Mouse (Mus musculus) heart, embryonic 11.5 days (tissue): ENCODE measurements around the gene Them7. TPM values are rescaled to one million over a fixed set of nuclear protein-coding genes. Genes with fewer than 3 reads are reported as not detected.
A peak's percentile ranks its signal among the peaks of the same experiment; 100 is the strongest.

Source experiments
- ATAC-seq: fragments of 200-750 bp; cut with Nextera tagmentation; replicated peaks from 2 replicates; pipeline ENCODE4 v1.8.0; 2017; ENCODE audit warnings: moderate library complexity; ENCODE audit not compliant: insufficient number of reproducible peaks, low FRiP score, low TSS enrichment
- H3K27ac ChIP-seq: fragments of 300-500 bp; sonication (generic); 2 replicates; pipeline ENCODE4 v1.5.1; 2014; ENCODE audit warnings: mild to moderate bottlenecking, low read depth, low read length
- H3K27me3 ChIP-seq: fragments of 300-500 bp; sonication (generic); 2 replicates; pipeline ENCODE4 v1.6.1; 2014; ENCODE audit warnings: mild to moderate bottlenecking, low read length, mixed read lengths; ENCODE audit not compliant: control insufficient read depth, insufficient read depth
- H3K36me3 ChIP-seq: fragments of 300-500 bp; sonication (generic); 2 replicates; pipeline ENCODE4 v1.6.1; 2014; ENCODE audit warnings: mild to moderate bottlenecking, low read length, moderate library complexity, mixed read lengths; ENCODE audit not compliant: control insufficient read depth, insufficient read depth
- H3K4me1 ChIP-seq: fragments of 300-500 bp; sonication (generic); 2 replicates; pipeline ENCODE4 v1.6.1; 2014; ENCODE audit warnings: low read length; ENCODE audit not compliant: control insufficient read depth, insufficient read depth
- H3K4me2 ChIP-seq: fragments of 300-500 bp; sonication (generic); 2 replicates; pipeline ENCODE4 v1.6.1; 2014; ENCODE audit warnings: mild to moderate bottlenecking, moderate library complexity
- H3K4me3 ChIP-seq: fragments of 300-500 bp; sonication (generic); 2 replicates; pipeline ENCODE4 v1.5.1; 2014; ENCODE audit warnings: low read depth, low read length
- H3K9ac ChIP-seq: fragments of 300-500 bp; sonication (generic); 2 replicates; pipeline ENCODE4 v1.6.1; 2014; ENCODE audit warnings: mild to moderate bottlenecking, low read depth, low read length, moderate library complexity
- H3K9me3 ChIP-seq: fragments of 300-500 bp; sonication (generic); replicated peaks from 2 replicates; pipeline ENCODE4 v1.6.1; 2016; ENCODE audit warnings: low read length; ENCODE audit not compliant: control insufficient read depth
- WGBS: fragments of 180-500 bp; shearing (Covaris S2); extraction: QIAGEN DNeasy Blood & Tissue Kit; methylation state at CpG from one replicate; pipeline ENCODE4 v1.1.7; 2014; ENCODE audit not compliant: insufficient replicate concordance; 5-methylcytosine and 5-hydroxymethylcytosine counted together
- polyA plus RNA-seq: library from polyadenylated mRNA; unstranded; fragments of >200 nt; fragmentation: Nextera tagmentation; extraction: Ambion mirVana; gene quantifications from 2 replicates; pipeline ENCODE4 v1.2.1, GENCODE M21; 2014

Gene Them7
- polyA plus RNA-seq, 1 experiment from 2014 or later, result 1.5 TPM

DNA sequence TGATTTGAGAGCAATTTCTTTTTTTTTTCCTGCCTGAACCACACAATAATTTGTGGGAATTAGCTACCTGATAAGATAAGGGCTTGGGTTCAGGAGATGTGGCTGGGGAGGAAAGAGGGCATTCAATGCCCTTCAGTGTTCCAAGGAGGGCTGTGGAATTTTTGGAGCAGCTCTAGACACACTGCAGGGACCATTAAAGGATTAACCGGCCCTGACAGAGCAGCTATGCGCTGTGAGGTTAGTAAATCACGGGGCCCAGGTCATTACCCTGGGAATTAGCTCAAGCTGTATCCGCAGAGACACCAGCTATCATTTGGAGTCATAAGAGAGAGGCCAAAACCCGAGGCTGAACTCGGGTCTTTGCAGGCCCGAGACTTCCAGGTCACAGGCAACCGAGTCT, 24.0 kb upstream of the Them7 start:
- Histone ChIP-seq H3K4me2 (no peak overlapping the region), H3K27me3 (no peaks in the 10 kb centered on the region), H3K9me3 (no peaks in the 10 kb centered on the region), H3K27ac (no peak overlapping the region), H3K4me3 (no peak overlapping the region), H3K9ac (no peak overlapping the region), H3K4me1 (no peaks in the 10 kb centered on the region), H3K36me3 (no peaks in the 10 kb centered on the region)
- WGBS, result 29% methylated on average over 8 of the region's 8 CpGs
- ATAC-seq, result no peak

DNA sequence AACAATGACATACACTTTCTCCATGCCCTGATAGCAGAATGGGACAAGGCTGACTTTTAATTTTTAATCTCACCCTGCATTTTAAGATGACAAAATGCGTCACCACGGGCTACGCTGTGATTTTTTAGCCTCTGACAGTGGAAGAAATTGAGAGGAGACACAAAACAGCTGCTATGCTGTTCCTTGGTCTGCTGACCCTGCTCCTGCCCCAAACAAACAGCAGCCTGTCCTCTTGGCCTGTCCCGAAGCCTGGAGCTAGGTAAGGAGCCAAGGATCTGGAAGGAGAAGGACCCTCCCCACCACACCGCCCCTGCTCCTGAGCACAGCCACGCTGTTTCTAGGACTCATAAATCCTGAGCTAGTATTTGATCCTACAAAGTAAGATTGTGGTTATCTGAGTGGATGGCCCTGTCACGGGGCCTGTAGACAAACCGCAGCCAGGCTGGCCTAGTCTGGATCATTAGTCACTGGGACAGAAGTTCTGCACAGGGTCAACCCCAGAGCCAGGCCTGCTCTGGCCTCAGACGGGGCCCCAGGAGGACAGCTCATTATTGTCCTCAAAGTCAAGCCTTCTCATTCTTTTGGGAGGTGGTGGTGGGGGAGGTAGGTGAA, 17.5 kb upstream of the Them7 start:
- Histone ChIP-seq H3K4me1 (peaks cover 7% of the 10 kb centered on the region), H3K36me3 (no peaks in the 10 kb centered on the region), H3K4me2 (no peak overlapping the region), H3K9me3 (no peaks in the 10 kb centered on the region), H3K4me3 (no peak overlapping the region), H3K27ac (no peak overlapping the region), H3K9ac (no peak overlapping the region), H3K27me3 (no peaks in the 10 kb centered on the region)
- ATAC-seq, result no peak; the same call in 1 of the 2 replicates
- 44% methylated on average over 9 of the region's 9 CpGs for WGBS

GRCm38 (mm10) chr2:105212839-105213238, 11.3 kb upstream of the Them7 start:
- H3K9me3 ChIP-seq, result no peaks in the 10 kb centered on the region
- WGBS, result 38% methylated on average over 7 of the region's 7 CpGs
- no peak overlapping the region for H3K27ac ChIP-seq
- no peak overlapping the region for H3K4me3 ChIP-seq
- no peak overlapping the region for H3K9ac ChIP-seq
- no peak for ATAC-seq
- no peaks in the 10 kb centered on the region for H3K36me3 ChIP-seq
- no peaks in the 10 kb centered on the region for H3K27me3 ChIP-seq
- H3K4me1 ChIP-seq, result peaks cover 3% of the 10 kb centered on the region; the same call in 1 of the 2 replicates
- H3K4me2 ChIP-seq, result no peak overlapping the region

DNA sequence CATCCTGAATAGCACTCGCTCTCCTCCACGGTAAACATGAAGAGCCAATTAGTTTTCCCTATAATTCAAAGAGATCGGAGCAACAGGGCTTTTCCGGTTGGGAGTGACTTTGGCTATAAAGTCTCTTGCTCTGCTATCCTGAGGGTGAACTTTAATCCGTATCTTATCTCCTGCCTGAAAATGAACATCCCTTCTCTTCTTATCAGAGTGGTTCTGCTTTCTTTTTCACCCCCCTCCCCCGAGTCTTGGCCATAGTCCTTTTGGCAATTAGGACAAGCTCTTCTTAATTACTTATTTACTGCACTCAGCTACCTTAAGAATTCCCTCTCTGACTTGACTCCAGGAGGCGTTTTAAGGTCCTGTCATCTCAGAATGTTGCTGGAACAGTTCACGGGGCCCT, 8.2 kb upstream of the Them7 start:
- Histone ChIP-seq H3K36me3 (no peaks in the 10 kb centered on the region), H3K4me2 (no peak overlapping the region), H3K9ac (no peak overlapping the region), H3K27ac (no peak overlapping the region), H3K9me3 (no peaks in the 10 kb centered on the region), H3K4me3 (no peak overlapping the region), H3K27me3 (no peaks in the 10 kb centered on the region), H3K4me1 (peaks cover 3% of the 10 kb centered on the region; the same call in 1 of the 2 replicates)
- 29% methylated on average over 8 of the region's 8 CpGs for WGBS
- no peak for ATAC-seq

GRCm38 (mm10) chr2:105219229-105219628, 4.9 kb upstream of the Them7 start:
- ATAC-seq, result no peak
- no peaks in the 10 kb centered on the region; the same call in 1 of the 2 replicates for H3K27me3 ChIP-seq
- H3K4me3 ChIP-seq, result no peak overlapping the region
- peaks cover 3% of the 10 kb centered on the region; the same call in 1 of the 2 replicates for H3K4me1 ChIP-seq
- H3K36me3 ChIP-seq, result no peaks in the 10 kb centered on the region
- H3K27ac ChIP-seq, result no peak overlapping the region
- H3K4me2 ChIP-seq, result no peak overlapping the region
- no peak overlapping the region for H3K9ac ChIP-seq
- WGBS, result 66% methylated on average over 5 of the region's 5 CpGs
- no peaks in the 10 kb centered on the region for H3K9me3 ChIP-seq

DNA sequence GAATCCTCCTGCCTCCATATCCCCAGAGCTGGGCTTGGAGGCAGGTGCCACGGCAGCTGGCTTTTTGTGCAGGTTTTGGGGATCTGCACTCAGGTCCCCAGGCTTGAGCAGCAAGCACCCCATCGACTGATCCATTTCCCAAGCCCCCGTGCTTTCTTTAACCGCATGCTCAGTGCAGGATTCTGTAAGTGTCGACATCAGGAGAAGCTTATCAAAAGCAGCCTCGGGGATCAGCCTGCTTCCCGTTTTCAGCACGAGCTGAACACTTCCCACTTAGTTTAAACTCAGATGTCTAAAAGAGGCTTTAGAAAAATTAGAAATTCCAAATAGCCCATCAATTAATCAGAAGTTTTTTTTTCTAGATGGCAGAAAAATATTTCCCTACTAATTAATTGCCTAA, 4.5 kb upstream of the Them7 start:
- no peak for ATAC-seq
- 18% methylated on average over 8 of the region's 8 CpGs for WGBS

DNA sequence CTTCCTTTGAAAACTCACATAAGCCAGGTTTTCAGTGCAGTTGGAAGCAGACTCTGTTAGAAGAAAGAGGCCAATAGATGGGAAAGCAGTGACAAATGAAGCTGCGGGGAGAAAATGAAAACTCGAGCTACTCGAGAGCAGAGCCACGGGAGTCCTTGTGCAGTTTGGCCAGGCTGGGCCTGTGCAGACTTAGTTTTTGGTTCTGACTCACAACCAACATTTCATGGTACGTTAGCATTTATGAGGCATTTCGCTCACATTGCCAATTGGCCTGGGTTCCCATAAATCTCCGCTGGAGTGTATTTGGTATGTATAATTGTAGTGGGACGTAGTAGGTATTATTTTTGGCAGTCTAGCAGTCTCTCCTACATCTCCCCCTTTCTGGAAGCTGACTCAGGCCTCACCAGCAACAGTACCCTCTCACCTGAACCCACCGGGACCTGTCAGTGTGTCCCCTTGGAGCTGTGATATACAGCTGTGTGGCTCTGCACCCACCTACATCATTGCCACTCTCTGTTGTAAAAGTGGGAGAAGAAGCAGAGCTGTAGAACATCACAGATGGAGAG, 3.3 kb upstream of the Them7 start:
- Histone ChIP-seq H3K9me3 (no peaks in the 10 kb centered on the region), H3K36me3 (no peaks in the 10 kb centered on the region), H3K27ac (no peak overlapping the region), H3K4me1 (peaks cover 5% of the 10 kb centered on the region), H3K4me2 (no peak overlapping the region), H3K27me3 (peaks cover 6% of the 10 kb centered on the region), H3K4me3 (no peak overlapping the region), H3K9ac (no peak overlapping the region)
- WGBS, result 75% methylated on average over 9 of the region's 9 CpGs
- ATAC-seq, result no peak

More for the DNA sequence above, 4.5 kb upstream of the Them7 start:
- Histone ChIP-seq H3K36me3 (no peaks in the 10 kb centered on the region), H3K4me3 (no peak overlapping the region), H3K4me2 (no peak overlapping the region), H3K27me3 (peaks cover 2% of the 10 kb centered on the region; the same call in 1 of the 2 replicates), H3K27ac (no peak overlapping the region), H3K9me3 (no peaks in the 10 kb centered on the region), H3K4me1 (peaks cover 3% of the 10 kb centered on the region; the same call in 1 of the 2 replicates), H3K9ac (no peak overlapping the region)

DNA sequence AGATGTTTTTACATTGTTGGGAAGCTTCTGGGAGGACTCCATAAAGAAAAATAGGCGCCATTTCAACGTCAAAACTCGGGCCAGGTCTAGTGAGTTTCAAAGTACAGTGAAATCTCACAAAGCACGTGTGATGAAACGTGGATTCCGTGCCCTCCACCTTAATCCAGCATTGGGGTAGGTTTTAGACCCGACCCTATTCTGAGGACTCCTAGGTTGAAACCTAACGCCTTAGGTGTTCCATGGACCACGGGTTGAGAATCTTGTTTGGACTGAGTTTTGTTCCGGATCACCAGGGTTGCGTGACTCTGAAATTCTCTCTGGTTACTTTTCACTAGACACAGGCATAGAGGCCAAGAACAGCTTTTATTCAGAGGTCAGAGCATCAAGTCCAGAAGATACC, 514 bp upstream of the Them7 start:
- peaks cover 14% of the 10 kb centered on the region for H3K4me1 ChIP-seq
- ATAC-seq, result no peak
- H3K27me3 ChIP-seq, result peaks cover 10% of the 10 kb centered on the region
- H3K4me3 ChIP-seq, result no peak overlapping the region
- no peaks in the 10 kb centered on the region for H3K36me3 ChIP-seq
- peak overlapping the region; percentile 87; the same call in 1 of the 2 replicates for H3K4me2 ChIP-seq
- 81% methylated on average over 11 of the region's 11 CpGs for WGBS
- H3K9me3 ChIP-seq, result no peaks in the 10 kb centered on the region
- H3K27ac ChIP-seq, result no peak overlapping the region
- H3K9ac ChIP-seq, result no peak overlapping the region

- 53% methylated on average over 3 of the region's 3 CpGs for WGBS
- H3K4me1 ChIP-seq, result peaks cover 14% of the 10 kb centered on the region
- H3K9ac ChIP-seq, result no peak overlapping the region
- peaks cover 10% of the 10 kb centered on the region for H3K27me3 ChIP-seq
- no peak for ATAC-seq
- H3K4me3 ChIP-seq, result no peak overlapping the region; the same call in 1 of the 2 replicates
- H3K4me2 ChIP-seq, result peak overlapping the region; percentile 87
- no peaks in the 10 kb centered on the region for H3K9me3 ChIP-seq
- H3K27ac ChIP-seq, result no peak overlapping the region
- no peaks in the 10 kb centered on the region for H3K36me3 ChIP-seq
Observed at GRCm38 (mm10) chr2:105224987-105225375, 861 bp downstream of the Them7 start.
